Mouse (Mus musculus): ENCODE results near the gene Gpm6a.
"Not testable (repeated sequence)": the region's sequence is repeated elsewhere in the genome, so short reads cannot be mapped to it uniquely, and the experiment has no call there.

Gpm6a gene

DNA sequence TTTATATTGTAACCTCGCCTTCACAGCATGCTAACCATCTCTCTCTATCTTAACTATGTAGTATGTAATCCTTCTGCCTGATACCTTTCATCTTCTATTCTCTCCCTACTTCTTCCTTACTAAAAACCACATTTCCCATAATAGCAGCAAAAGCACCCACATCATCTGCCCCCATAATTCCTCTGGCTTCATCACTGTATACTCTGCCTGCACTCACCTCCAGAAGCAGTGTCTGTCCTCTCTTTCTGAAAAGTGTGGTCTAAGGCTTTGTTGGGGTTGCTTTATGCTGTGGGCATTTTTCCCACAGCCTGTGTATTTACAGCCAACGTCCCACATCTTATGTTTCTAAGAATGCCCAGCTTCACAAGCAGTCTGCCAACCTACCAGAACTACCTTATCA, 57.6 kb downstream of the Gpm6a start:
- no peak for DNase-seq (ENCODE audit: low spot score)

DNA sequence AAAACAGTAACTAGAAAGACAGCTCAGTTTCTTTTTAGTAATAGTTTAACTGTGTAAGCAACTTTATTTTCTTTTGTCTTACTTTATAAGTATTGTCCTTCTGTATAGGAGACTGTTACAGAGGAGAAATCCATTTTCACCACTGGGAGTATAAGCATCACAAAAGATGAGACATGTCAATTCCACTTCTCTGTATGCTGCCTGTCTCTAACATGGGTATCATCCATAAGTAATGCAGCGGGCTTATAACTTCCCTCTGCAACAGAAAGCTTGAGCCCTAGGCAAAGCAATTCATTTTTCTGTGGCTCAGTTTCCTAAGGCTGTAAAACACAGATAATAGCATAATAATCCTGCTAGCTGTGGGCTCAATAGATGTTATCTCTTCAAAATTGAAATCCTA, 62.4 kb downstream of the Gpm6a start:
- no peak for DNase-seq (ENCODE audit: low spot score)

DNA sequence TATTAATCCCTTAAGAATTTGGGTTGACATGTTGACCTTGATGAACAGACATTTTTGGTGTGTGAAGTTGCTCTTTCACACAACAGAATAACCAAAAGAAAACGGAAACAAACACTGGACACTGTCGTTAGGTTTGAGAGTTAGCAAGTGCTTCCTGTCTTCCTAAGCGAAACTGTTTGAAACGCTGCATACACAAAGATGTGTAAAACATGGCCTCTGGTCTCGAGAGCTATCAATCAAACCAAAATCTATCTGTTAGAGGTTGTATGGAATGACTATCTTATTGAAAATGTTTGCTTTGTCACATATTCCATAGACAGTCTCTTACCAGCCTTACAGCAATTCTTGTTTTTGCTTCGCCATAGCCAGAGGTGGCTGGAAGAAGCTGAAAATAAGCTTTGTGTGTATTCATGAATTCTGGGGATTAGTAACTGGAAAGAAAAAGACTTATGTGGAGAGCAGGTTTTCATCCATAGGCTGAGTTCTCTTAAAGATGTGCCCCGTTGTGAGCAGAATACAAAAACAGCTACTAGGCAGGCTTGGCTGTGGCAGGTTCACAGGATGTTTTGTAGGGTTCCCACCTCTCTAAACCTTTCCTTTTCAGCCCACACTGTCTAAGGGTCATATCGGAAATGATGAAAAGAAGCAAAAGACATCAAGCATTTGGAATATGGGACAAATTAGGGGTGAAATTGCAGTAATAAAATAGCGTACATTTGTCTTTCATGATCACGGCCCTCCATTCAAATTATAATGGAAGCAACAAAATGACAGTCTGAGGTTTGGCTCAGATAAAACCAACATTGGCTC, 71.4 kb downstream of the Gpm6a start:
- DNase-seq (ENCODE audit: low spot score) = no peak

- no peak for DNase-seq (ENCODE audit: low spot score)
Measured at GRCm38 (mm10) chr8:55026661-55027000, 72.0 kb downstream of the Gpm6a start.

- no peak for DNase-seq (ENCODE audit: low spot score)
Measured at GRCm38 (mm10) chr8:55028371-55028770, 73.7 kb downstream of the Gpm6a start.

DNA sequence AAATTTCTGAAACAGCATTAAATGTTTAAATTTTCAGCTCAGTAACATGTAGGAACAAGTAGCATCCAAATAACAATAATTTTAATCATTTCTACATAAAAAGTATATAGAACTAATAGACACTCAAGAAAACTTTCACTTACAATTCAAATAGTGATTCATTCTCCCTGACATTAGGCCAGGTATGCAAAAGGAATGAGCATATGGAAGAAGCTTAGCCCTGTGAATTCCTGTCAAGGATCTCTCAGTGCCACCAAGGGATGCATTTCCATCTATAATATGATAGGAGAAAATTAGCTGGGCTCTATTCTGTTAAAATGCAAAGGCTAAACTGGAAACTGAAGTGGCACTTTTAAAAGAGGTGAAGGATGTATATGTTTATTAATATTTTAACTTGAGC, 76.5 kb downstream of the Gpm6a start:
- no peak for DNase-seq (ENCODE audit: low spot score)

DNA sequence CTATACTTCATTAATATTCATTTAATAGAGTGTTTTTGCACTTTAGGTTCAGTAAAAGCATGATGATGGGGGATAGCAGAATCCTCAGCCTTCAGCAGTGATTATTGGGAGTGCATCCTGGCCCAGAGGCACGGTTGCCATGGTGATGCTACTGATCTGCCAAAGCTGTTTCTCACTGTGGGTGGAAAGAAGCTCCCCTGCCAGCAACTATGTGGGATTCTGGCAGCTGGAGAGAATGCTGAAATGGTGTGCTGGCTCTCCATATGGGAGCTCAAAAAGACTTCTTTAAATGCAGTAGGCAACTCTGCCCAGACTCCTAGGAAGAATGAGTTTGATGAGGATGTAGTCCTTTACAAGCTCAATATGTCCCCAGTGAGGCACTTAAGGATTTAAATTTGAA, 79.7 kb downstream of the Gpm6a start:
- no peak for DNase-seq (ENCODE audit: low spot score)

DNA sequence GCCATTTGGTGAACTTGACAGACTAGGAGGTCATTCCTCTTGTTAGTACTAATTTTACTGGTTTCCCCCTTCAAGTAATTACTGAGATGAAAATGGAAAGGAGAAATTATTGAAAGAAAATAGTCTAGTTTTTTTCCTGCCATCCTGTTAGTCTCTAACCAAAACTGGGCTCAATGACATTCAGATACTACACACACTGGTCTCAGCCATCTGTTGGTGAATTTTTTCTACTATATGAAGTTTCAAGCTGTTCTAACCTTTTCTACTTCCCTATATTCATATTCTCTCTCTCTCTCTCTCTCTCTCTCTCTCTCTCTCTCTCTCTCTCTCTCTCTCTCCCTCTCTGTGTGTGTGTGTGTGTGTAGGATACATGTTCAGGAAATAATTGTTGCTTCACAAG, 80.8 kb downstream of the Gpm6a start:
- no peak for DNase-seq (ENCODE audit: low spot score)

DNA sequence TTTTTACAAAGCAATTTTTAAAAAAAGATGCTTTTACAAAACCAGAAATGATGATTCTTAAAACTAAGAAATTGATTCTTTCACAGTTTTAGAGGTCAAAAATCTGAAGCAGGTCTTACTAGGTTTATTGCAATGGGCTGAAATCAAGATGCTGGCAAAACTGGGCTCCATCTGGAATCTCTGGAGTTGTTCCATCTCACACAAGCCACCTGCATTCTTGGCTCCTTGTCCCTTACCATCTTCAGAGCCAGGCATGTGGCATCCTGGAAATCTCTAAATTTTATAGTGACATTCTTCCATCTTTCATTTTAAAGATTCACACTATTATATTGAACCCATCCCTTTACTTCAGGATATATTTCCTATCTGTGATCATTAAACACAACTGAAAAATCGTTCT, 88.3 kb downstream of the Gpm6a start:
- no peak for DNase-seq (ENCODE audit: low spot score)

DNA sequence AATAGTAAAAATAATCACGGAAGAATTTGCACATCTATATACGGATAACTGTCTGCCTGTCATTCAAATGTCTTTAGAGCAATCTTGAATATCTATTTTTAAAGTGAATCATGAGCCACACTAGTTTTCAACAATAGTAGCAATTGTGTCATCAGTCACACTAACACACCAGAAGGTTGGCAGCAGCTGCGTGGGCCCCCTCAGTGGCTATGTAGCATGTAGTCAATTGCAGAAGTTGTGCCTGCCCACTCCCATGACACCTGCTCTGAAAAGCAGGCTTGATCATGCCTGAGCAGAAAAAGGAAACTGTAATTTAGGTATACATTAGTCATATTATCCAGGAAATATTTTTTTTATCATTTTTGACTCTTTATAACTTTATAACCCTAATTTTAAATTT, 93.8 kb downstream of the Gpm6a start:
- no peak for DNase-seq (ENCODE audit: low spot score)

DNA sequence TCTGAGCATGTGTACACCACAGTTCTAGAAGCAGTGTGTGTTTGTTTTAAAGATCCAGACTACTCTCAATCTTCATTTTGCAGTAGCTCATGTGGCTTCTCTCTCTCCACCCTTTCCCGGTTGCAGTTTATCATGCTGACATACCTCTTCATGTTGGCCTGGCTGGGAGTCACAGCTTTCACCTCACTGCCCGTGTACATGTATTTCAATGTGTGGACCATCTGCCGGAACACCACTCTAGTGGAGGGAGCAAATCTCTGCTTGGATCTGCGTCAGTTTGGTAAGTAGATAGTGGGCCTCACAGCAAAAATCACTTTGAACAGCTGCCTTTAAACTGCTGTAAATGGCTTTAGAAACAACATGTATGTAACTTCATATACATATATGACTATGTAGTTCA, 95.3 kb downstream of the Gpm6a start:
- no peak for DNase-seq (ENCODE audit: low spot score)

DNA sequence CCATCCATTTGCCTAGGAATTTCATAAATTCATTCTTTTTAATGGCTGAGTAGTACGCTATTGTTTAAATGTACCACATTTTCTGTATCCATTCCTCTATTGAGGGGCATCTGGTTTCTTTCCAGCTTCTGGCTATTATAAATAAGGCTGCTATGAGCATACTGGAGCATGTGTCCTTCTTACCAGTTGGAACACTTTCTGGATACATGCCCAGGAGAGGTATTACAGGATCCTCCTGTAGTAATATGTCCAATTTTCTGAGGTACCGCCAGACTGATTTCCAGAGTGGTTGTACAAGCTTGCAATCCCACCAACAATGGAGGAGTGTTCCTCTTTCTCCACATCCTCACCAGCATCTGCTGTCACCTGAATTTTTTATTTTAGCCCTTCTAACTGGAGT, 114.2 kb downstream of the Gpm6a start:
- DNase-seq (ENCODE audit: low spot score) = not testable (repeated sequence)

DNA sequence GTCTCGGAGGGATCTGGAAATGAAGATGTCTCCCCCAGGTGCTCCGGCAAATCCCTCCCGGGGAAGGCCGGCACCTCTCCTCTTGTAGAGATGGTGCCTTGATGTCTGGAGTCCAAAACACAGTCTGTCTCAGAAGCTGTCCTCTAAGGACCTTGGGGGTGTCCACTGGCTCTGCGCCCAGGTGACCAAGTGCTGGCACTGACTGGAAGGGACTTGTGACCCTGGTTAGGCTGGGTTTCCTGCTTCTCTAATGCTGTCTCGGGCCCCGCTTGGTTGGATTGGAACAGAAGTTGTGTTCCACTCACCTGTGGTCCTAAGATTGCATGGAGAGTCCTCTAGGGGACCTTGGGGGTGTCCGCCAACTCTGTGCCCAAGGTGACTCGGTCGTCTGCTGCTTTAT, 118.8 kb downstream of the Gpm6a start:
- DNase-seq (ENCODE audit: low spot score) = peak; percentile 34

- no peak for DNase-seq (ENCODE audit: low spot score)
Measured at GRCm38 (mm10) chr8:55102195-55102594, 147.6 kb downstream of the Gpm6a start.

GRCm38 (mm10) chr8:55103065-55103464, 148.4 kb downstream of the Gpm6a start:
- DNase-seq (ENCODE audit: low spot score) = no peak

GRCm38 (mm10) chr8:55103891-55104481, 149.3 kb downstream of the Gpm6a start:
- no peak for DNase-seq (ENCODE audit: low spot score)

Measured in testis, postnatal 10 days (tissue).